Mouse (Mus musculus) CD8-positive naive resting alpha-beta T cell, adult 2 months (primary cell): ENCODE results near the gene Npat.
A peak's percentile ranks its signal among the peaks of the same experiment; 100 is the strongest.

ENCODE experiments used
- DNase-seq, 2 experiments: peaks; one replicate each; pipeline ENCODE4 v3.0.0; 2022; ENCODE audit warnings: low read depth in 2 of 2, low spot score in 2 of 2

Gene Npat

GRCm38 (mm10) chr9:53536558-53537320 lies at the start of gene Npat, which contains the start of gene Atm:
TSS of gene Npat (plus strand) at chr9:53537047.
TSS of gene Atm (minus strand) at chr9:53536740.
- DNase-seq, result peak; percentile 98 to 99

GRCm38 (mm10) chr9:53508053-53508452 lies 28.8 kb upstream of the Npat start:
- DNase-seq, result no peak

GRCm38 (mm10) chr9:53514091-53514490 lies 22.8 kb upstream of the Npat start:
- DNase-seq, result no peak

- no peak for DNase-seq
Observed at GRCm38 (mm10) chr9:53517373-53518009, 19.4 kb upstream of the Npat start.

- DNase-seq, result peak in 1 of 2 experiments; percentile 1
Observed at GRCm38 (mm10) chr9:53535416-53536320, 1.2 kb upstream of the Npat start.

GRCm38 (mm10) chr9:53537336-53537965 lies 604 bp downstream of the Npat start:
- DNase-seq, result peak in 1 of 2 experiments; percentile 37

GRCm38 (mm10) chr9:53570662-53571061 lies 33.8 kb downstream of the Npat start:
- no peak for DNase-seq

- no peak for DNase-seq
Observed at GRCm38 (mm10) chr9:53572516-53573307, 35.9 kb downstream of the Npat start.

GRCm38 (mm10) chr9:53575721-53576120 lies 38.9 kb downstream of the Npat start:
- DNase-seq, result no peak

GRCm38 (mm10) chr9:53581870-53582269 lies 45.0 kb downstream of the Npat start:
- no peak for DNase-seq

GRCm38 (mm10) chr9:53594764-53595163 lies 57.9 kb downstream of the Npat start:
- peak; percentile 62 to 77 for DNase-seq

GRCm38 (mm10) chr9:53596971-53597600 lies 60.2 kb downstream of the Npat start:
- DNase-seq, result no peak

- no peak for DNase-seq
Observed at GRCm38 (mm10) chr9:53598631-53599030, 61.8 kb downstream of the Npat start.

- DNase-seq, result no peak
Observed at GRCm38 (mm10) chr9:53601541-53601940, 64.7 kb downstream of the Npat start.

- DNase-seq, result no peak
Observed at GRCm38 (mm10) chr9:53603384-53603783, 66.5 kb downstream of the Npat start.

GRCm38 (mm10) chr9:53603849-53604248 lies 67.0 kb downstream of the Npat start:
- no peak for DNase-seq

GRCm38 (mm10) chr9:53604954-53605353 lies 68.1 kb downstream of the Npat start:
- DNase-seq, result no peak

GRCm38 (mm10) chr9:53607192-53607591 lies 70.3 kb downstream of the Npat start:
- no peak for DNase-seq

- DNase-seq, result no peak
Observed at GRCm38 (mm10) chr9:53607816-53608215, 71.0 kb downstream of the Npat start.
